Mouse (Mus musculus): ENCODE data around the gene Rhbdd3. TPM values are rescaled to one million over a fixed set of nuclear protein-coding genes. Genes with fewer than 3 reads are reported as not detected.

Rhbdd3 gene
- polyA plus RNA-seq, 1 experiment from 2014 or later: 21.3 TPM

DNA sequence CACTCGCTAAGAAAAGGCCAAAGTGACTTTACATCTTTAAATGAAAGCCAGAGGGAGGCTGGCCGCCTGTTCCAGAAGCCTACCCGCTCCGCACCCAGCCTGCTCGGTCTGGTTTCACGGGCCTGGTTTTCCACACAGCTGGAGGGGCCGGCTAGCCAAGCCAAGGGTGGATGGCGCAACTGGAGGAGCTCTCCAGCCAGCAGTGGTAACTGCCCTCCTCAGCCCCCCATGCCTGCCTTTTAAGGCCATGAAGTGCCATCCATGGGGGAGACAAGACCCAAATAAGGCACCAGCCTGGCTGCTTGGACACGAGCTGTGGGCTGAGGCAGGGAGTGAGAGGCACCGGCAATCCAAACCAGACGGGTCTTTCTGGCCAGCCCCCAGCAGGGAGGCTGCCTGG is 37.2 kb downstream of the Rhbdd3 start:
- Histone ChIP-seq H3K27me3 (ENCODE audit: control insufficient read depth, insufficient read depth, low read length) (no peaks in the 10 kb centered on the region), H3K4me1 (ENCODE audit: control insufficient read depth, insufficient read depth, low read length) (no peaks in the 10 kb centered on the region), H3K27ac (ENCODE audit: low read depth, low read length) (no peak overlapping the region), H3K36me3 (ENCODE audit: control insufficient read depth, insufficient read depth, low read length) (no peaks in the 10 kb centered on the region), H3K4me3 (ENCODE audit: low read depth, low read length) (no peak overlapping the region), H3K9ac (ENCODE audit: low read length) (no peak overlapping the region), H3K4me2 (no peak overlapping the region), H3K9me3 (ENCODE audit: control insufficient read depth, low read length) (no peaks in the 10 kb centered on the region)
- DNase-seq (ENCODE audit: low spot score, missing footprints) (no peak), ATAC-seq (ENCODE audit: low FRiP score) (no peak)
- WGBS: 83% methylated on average over 11 of the region's 11 CpGs

DNA sequence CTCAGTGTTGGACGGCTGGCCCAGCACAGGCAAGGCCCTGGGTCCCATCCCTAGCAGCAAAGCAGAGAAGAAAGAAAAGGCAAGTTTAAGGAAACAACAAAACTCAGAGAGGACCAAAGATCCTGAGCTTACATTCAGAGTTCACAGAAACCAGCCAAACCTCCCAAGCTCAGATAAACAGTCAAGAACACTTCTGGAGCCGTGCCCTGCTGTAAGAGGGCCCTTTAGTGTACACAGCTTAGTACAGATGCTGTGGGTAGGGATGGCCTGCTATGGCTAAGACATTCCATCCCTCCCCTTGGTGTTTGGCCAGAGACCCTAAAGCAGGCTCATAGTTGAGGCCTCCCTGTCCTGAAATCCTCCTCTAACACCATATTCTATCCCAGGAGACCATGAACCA is 39.9 kb downstream of the Rhbdd3 start:
- H3K4me2 ChIP-seq: no peak overlapping the region
- ATAC-seq (ENCODE audit: low FRiP score) (no peak), DNase-seq (ENCODE audit: low spot score, missing footprints) (no peak)
- H3K9me3 ChIP-seq (ENCODE audit: control insufficient read depth, low read length): no peaks in the 10 kb centered on the region
- no peaks in the 10 kb centered on the region for H3K4me1 ChIP-seq (ENCODE audit: control insufficient read depth, insufficient read depth, low read length)
- no peak overlapping the region for H3K9ac ChIP-seq (ENCODE audit: low read length)
- H3K4me3 ChIP-seq (ENCODE audit: low read depth, low read length): no peak overlapping the region
- 87% methylated on average over 2 of the region's 2 CpGs for WGBS
- H3K27me3 ChIP-seq (ENCODE audit: control insufficient read depth, insufficient read depth, low read length): no peaks in the 10 kb centered on the region
- H3K27ac ChIP-seq (ENCODE audit: low read depth, low read length): no peak overlapping the region
- no peaks in the 10 kb centered on the region for H3K36me3 ChIP-seq (ENCODE audit: control insufficient read depth, insufficient read depth, low read length)

DNA sequence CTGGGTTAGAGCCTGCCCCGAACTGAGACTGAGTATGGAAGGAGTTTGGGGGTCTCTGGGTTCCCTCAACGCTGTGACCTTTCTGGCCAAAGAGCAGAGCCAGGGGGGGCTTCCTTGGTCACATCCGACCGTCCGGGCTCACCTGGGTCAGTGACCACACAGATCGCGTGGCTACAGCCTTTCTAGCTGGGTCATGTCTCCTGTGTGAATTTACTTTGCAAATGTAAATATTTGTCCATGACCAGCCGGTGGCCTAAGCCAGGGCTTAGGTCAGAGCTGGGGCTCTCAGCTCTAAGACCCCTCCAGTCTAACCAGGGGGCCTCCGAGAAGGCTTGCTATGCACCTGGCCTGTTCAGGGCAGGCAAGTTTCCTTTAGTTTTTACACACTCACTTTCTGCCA is 40.6 kb downstream of the Rhbdd3 start:
- H3K4me1 ChIP-seq (ENCODE audit: control insufficient read depth, insufficient read depth, low read length): no peaks in the 10 kb centered on the region
- no peaks in the 10 kb centered on the region for H3K36me3 ChIP-seq (ENCODE audit: control insufficient read depth, insufficient read depth, low read length)
- no peaks in the 10 kb centered on the region for H3K27me3 ChIP-seq (ENCODE audit: control insufficient read depth, insufficient read depth, low read length)
- no peak overlapping the region for H3K4me3 ChIP-seq (ENCODE audit: low read depth, low read length)
- H3K27ac ChIP-seq (ENCODE audit: low read depth, low read length): no peak overlapping the region
- H3K4me2 ChIP-seq: no peak overlapping the region
- ATAC-seq (ENCODE audit: low FRiP score): no peak
- no peak overlapping the region for H3K9ac ChIP-seq (ENCODE audit: low read length)
- H3K9me3 ChIP-seq (ENCODE audit: control insufficient read depth, low read length): no peaks in the 10 kb centered on the region
- 79% methylated on average over 9 of the region's 9 CpGs for WGBS
- DNase-seq (ENCODE audit: low spot score, missing footprints): no peak

DNA sequence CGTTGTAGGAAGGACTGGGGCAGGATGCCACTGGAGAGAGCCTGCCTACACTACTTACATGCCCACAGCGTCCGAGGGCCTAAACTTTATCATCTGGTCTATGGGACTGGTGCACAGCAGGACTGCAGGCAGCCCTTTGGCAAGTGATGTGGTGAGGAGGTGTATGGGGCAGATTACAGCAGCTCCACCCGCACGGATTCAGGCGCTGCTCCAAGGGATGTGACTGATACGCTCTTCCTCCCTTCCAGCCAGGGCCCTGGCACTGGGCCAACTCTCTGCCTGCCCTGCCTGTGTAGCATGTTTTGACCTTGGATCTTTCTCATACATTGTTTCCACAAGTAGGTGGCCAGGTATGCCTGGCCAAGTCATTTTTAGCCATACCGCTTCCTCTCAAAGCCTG is 41.9 kb downstream of the Rhbdd3 start:
- Histone ChIP-seq H3K4me3 (ENCODE audit: low read depth, low read length) (no peak overlapping the region), H3K9ac (ENCODE audit: low read length) (no peak overlapping the region), H3K4me1 (ENCODE audit: control insufficient read depth, insufficient read depth, low read length) (no peaks in the 10 kb centered on the region), H3K27me3 (ENCODE audit: control insufficient read depth, insufficient read depth, low read length) (no peaks in the 10 kb centered on the region), H3K36me3 (ENCODE audit: control insufficient read depth, insufficient read depth, low read length) (no peaks in the 10 kb centered on the region), H3K4me2 (no peak overlapping the region), H3K27ac (ENCODE audit: low read depth, low read length) (no peak overlapping the region), H3K9me3 (ENCODE audit: control insufficient read depth, low read length) (no peaks in the 10 kb centered on the region)
- WGBS: 76% methylated on average over 8 of the region's 8 CpGs
- ATAC-seq (ENCODE audit: low FRiP score) (no peak), DNase-seq (ENCODE audit: low spot score, missing footprints) (no peak)

DNA sequence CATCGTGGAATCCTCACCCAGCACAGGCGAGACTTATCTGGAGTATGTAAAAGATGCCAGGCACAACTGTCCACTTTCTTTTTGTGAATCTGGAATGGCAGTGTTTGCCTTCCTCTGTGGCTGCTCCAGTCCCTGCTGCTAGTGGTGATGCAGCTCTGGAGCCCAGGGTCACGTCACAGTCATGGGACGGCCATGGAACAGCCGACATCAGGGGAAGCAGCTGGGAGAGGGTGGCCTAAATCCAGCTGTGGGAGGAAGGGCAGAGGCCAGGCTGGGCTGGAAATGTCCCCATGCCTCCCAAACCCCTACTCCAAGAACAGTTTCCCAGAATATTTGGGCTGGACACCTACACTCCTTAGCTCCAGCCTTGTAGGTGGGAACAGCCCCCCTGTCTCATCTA is 42.5 kb downstream of the Rhbdd3 start:
- Histone ChIP-seq H3K4me2 (no peak overlapping the region), H3K9me3 (ENCODE audit: control insufficient read depth, low read length) (no peaks in the 10 kb centered on the region), H3K4me3 (ENCODE audit: low read depth, low read length) (no peak overlapping the region), H3K4me1 (ENCODE audit: control insufficient read depth, insufficient read depth, low read length) (no peaks in the 10 kb centered on the region), H3K36me3 (ENCODE audit: control insufficient read depth, insufficient read depth, low read length) (no peaks in the 10 kb centered on the region), H3K9ac (ENCODE audit: low read length) (no peak overlapping the region), H3K27ac (ENCODE audit: low read depth, low read length) (no peak overlapping the region), H3K27me3 (ENCODE audit: control insufficient read depth, insufficient read depth, low read length) (no peaks in the 10 kb centered on the region)
- WGBS: 88% methylated on average over 5 of the region's 5 CpGs
- DNase-seq (ENCODE audit: low spot score, missing footprints): no peak
- ATAC-seq (ENCODE audit: low FRiP score): no peak

DNA sequence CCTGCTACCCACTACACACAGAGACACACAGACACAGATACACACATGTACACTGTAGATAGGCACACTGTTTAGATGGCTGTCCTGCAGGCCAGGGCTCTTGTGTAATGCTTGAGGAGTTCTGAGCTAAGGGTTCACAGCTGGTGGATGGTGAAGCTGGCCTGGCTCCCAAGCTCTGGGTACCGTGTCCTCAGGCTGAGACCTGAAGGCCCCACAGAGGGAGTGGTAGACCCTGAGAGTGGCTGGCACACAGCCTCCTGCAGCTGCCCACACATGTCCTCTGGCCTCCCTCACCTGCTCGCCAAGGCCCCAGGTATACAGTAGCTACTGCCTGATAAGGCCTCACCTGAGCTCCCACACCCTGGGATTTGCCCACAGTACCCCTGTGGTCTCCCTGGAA is 43.2 kb downstream of the Rhbdd3 start:
- Histone ChIP-seq H3K4me2 (no peak overlapping the region), H3K4me3 (ENCODE audit: low read depth, low read length) (no peak overlapping the region), H3K36me3 (ENCODE audit: control insufficient read depth, insufficient read depth, low read length) (no peaks in the 10 kb centered on the region), H3K9ac (ENCODE audit: low read length) (no peak overlapping the region), H3K9me3 (ENCODE audit: control insufficient read depth, low read length) (no peaks in the 10 kb centered on the region), H3K27me3 (ENCODE audit: control insufficient read depth, insufficient read depth, low read length) (no peaks in the 10 kb centered on the region), H3K27ac (ENCODE audit: low read depth, low read length) (no peak overlapping the region), H3K4me1 (ENCODE audit: control insufficient read depth, insufficient read depth, low read length) (no peaks in the 10 kb centered on the region)
- DNase-seq (ENCODE audit: low spot score, missing footprints) (no peak), ATAC-seq (ENCODE audit: low FRiP score) (no peak)
- WGBS: 85% methylated on average over 2 of the region's 2 CpGs

DNA sequence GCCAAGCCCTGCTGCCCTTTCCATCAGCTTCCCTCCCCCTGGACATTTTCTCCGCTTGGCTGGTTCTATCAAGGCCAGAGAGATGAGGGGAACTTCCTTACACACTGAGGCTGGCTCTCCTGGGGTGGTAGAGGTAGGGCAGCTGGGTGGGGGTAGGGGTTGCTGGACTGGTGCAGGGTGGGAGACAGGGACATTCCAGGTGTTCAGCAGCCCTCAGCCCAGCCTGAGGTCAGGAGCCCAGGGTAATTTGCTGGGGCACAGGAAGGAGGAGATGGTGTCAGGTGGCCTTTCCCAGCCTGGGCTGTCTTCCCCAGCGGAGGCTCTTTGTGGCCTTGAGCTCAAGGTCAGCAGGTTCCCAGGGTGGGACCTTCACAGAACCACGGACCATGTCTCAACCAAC is 46.9 kb downstream of the Rhbdd3 start:
- Histone ChIP-seq H3K27ac (ENCODE audit: low read depth, low read length) (no peak overlapping the region), H3K4me1 (ENCODE audit: control insufficient read depth, insufficient read depth, low read length) (peaks cover 15% of the 10 kb centered on the region), H3K36me3 (ENCODE audit: control insufficient read depth, insufficient read depth, low read length) (no peaks in the 10 kb centered on the region), H3K9ac (ENCODE audit: low read length) (no peak overlapping the region), H3K27me3 (ENCODE audit: control insufficient read depth, insufficient read depth, low read length) (no peaks in the 10 kb centered on the region; the same call in 1 of the 2 replicates), H3K4me3 (ENCODE audit: low read depth, low read length) (no peak overlapping the region), H3K9me3 (ENCODE audit: control insufficient read depth, low read length) (no peaks in the 10 kb centered on the region), H3K4me2 (no peak overlapping the region)
- WGBS: 86% methylated on average over 3 of the region's 3 CpGs
- ATAC-seq (ENCODE audit: low FRiP score) (no peak), DNase-seq (ENCODE audit: low spot score, missing footprints) (no peak)

DNA sequence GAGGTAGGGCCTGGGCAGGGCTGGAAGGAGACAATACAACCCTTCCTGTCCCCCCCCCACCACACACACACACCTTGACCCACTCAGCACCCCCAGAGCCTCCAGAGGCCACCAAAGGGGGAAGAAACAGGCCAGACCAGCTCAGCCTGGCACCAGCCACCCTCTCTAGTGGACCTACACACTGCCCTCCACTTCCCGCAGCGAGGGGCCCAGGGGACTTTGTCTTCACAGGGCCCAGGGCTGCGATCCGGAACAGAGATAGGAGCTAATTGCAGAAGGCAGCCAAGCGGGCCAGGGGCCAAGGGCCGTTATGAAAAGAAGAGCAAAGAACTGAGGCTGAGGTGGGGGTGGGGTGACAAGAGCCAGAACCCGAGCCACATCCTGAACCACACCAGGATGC is 50.5 kb downstream of the Rhbdd3 start:
- no peak overlapping the region for H3K9ac ChIP-seq (ENCODE audit: low read length)
- no peak overlapping the region for H3K27ac ChIP-seq (ENCODE audit: low read depth, low read length)

DNA sequence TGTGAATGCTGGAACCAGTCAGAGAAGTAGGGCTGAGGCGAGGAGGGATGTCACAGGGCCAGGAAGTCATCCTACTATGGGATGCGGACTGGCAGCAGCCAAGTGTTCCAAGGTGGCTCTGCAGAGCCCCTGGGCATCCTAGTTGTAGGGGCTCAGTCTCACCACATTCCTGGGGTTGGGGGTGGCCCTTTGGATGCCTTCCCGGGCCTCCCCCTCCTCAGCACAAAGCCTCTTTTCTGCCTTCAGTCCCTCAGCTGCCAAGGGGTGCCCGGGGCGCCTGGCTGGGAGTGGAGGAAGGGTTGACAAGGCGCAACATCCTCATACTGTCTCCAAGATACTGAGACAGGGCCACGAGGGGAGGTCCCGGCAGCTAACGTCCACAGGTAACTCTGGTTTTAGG is 51.2 kb downstream of the Rhbdd3 start:
- peaks cover 26% of the 10 kb centered on the region for H3K4me1 ChIP-seq (ENCODE audit: control insufficient read depth, insufficient read depth, low read length)
- H3K27ac ChIP-seq (ENCODE audit: low read depth, low read length): no peak overlapping the region
- H3K9ac ChIP-seq (ENCODE audit: low read length): no peak overlapping the region
- H3K27me3 ChIP-seq (ENCODE audit: control insufficient read depth, insufficient read depth, low read length): peaks cover 3% of the 10 kb centered on the region; the same call in 1 of the 2 replicates
- no peaks in the 10 kb centered on the region for H3K9me3 ChIP-seq (ENCODE audit: control insufficient read depth, low read length)
- no peak for DNase-seq (ENCODE audit: low spot score, missing footprints)
- no peak overlapping the region for H3K4me3 ChIP-seq (ENCODE audit: low read depth, low read length)
- ATAC-seq (ENCODE audit: low FRiP score): no peak
- no peak overlapping the region for H3K4me2 ChIP-seq
- WGBS: 72% methylated on average over 9 of the region's 9 CpGs
- no peaks in the 10 kb centered on the region for H3K36me3 ChIP-seq (ENCODE audit: control insufficient read depth, insufficient read depth, low read length)

More for the DNA sequence above, 50.5 kb downstream of the Rhbdd3 start:
- WGBS: 15% methylated on average over 7 of the region's 7 CpGs
- H3K4me2 ChIP-seq: no peak overlapping the region
- no peaks in the 10 kb centered on the region for H3K9me3 ChIP-seq (ENCODE audit: control insufficient read depth, low read length)
- ATAC-seq (ENCODE audit: low FRiP score) (no peak), DNase-seq (ENCODE audit: low spot score, missing footprints) (no peak)
- H3K36me3 ChIP-seq (ENCODE audit: control insufficient read depth, insufficient read depth, low read length): no peaks in the 10 kb centered on the region
- H3K27me3 ChIP-seq (ENCODE audit: control insufficient read depth, insufficient read depth, low read length): peaks cover 3% of the 10 kb centered on the region; the same call in 1 of the 2 replicates
- no peak overlapping the region for H3K4me3 ChIP-seq (ENCODE audit: low read depth, low read length)
- H3K4me1 ChIP-seq (ENCODE audit: control insufficient read depth, insufficient read depth, low read length): peaks cover 26% of the 10 kb centered on the region

Measured in midbrain, embryonic 11.5 days (tissue).